Mouse (Mus musculus) olfactory bulb, adult 2 months (tissue): ENCODE measurements around the gene Hipk2.

ENCODE experiments used
- CTCF ChIP-seq: fragments of 200-500 bp; IDR thresholded peaks from 2 replicates; pipeline ENCODE4 v1.5.1; 2012; ENCODE audit warnings: low read depth, mild to moderate bottlenecking, low read length, moderate library complexity; ENCODE audit not compliant: insufficient read depth
- POLR2A ChIP-seq: fragments of 200-500 bp; IDR thresholded peaks from 2 replicates; pipeline ENCODE4 v1.6.1; 2012; ENCODE audit warnings: mild to moderate bottlenecking, low read depth, low read length, moderate library complexity; ENCODE audit not compliant: insufficient read depth

- TF ChIP-seq CTCF (no peak), POLR2A (no peak)
Observed at GRCm38 (mm10) chr6:38739266-38739665, 136.7 kb downstream of the Hipk2 start.
